Mouse (Mus musculus) adrenal gland, adult 8-10 months (tissue): ENCODE data around the gene Tanc1. TPM values are rescaled to one million over a fixed set of nuclear protein-coding genes. Genes with fewer than 3 reads are reported as not detected.
"Not testable (repeated sequence)": the region's sequence is repeated elsewhere in the genome, so short reads cannot be mapped to it uniquely, and the experiment has no call there.

Source experiments
- DNase-seq: peaks from one replicate; pipeline ENCODE4 v3.0.0; 2022
- total RNA-seq, 4 experiments: library from RNA; stranded (reverse); gene quantifications; 2 replicates each; pipeline ENCODE4 v1.2.4; 2022

Gene Tanc1
- total RNA-seq, 4 experiments from 2014 or later, result 17.4 to 31.0 (median 23.9) TPM

GRCm38 (mm10) chr2:59839755-59840154 is 227.9 kb downstream of the Tanc1 start:
- no peak for DNase-seq

DNA sequence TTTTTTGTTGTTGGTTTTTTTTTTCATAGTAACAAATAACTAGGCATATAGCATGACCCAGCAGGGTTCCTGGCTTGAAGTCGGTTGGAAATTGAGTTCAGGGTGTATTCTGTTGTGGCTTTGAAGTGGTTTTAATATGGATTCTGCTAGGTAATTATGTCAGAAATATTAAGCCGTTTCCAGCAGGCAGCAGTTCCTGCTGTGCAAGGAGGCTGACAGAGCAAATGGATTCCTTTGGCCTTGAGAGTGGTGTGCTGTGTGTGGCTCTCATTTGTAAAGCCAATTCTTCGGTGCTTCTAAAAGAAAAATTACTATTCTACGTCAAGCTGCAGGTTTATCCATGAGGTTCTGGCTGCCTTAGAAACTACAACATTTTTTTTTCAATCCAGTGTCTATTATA is 228.3 kb downstream of the Tanc1 start:
- no peak for DNase-seq

DNA sequence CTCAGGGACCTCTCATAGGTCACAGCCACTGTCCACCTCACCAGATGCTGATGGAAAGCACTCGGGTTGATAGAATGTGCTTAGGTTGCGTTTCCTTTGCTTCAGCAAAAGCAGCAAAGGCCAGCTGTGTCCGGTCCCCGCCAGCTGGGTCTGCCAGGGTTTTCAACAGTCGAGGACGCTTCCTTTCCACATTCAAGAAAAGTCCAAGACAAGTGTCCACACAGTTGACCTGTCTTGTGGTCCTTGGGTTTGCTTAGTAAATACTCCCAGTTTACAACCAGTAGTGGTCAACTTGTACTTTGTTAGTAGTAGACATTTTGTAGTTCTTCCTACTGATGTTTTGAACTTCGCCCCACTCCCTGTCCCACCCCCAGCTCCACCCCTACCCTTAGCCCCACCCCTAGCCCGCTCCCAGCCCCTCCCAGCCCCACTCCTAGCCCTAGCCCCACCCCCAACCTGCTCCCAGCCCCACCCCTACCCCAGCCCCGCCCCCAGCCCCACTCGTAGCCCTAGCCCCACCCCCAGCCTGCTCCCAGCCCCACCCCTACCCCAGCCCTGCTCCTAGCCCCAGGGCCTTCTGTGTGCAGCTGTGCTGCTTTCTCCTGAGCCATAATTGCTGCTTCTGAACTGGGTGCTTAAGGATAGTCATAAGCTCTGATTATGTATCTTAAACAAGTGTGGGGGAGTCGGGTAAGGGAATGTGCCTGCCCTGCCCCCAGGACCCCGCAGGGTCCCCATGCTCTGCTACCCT is 229.5 kb downstream of the Tanc1 start:
- DNase-seq, result no peak

DNA sequence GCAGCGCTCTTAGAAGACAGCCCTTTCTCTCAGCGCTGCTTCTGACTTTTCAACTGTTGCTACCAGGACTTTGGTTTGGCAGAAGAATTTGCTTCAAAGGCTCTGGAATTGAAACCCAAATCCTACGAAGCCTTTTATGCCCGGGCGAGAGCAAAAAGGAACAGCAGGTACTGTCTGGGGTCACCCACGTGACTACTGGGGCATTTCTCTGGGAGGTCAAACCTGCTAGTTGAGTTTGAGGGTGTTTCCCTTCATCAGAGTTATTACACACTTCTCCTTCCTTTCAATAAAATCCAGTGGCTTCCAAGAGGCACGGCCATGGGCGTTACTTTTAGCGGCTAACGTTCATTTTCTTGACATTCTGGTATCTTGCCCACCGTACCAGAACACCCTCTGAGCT is 230.1 kb downstream of the Tanc1 start:
- no peak for DNase-seq

GRCm38 (mm10) chr2:59842556-59843008 is 230.7 kb downstream of the Tanc1 start:
- no peak for DNase-seq

DNA sequence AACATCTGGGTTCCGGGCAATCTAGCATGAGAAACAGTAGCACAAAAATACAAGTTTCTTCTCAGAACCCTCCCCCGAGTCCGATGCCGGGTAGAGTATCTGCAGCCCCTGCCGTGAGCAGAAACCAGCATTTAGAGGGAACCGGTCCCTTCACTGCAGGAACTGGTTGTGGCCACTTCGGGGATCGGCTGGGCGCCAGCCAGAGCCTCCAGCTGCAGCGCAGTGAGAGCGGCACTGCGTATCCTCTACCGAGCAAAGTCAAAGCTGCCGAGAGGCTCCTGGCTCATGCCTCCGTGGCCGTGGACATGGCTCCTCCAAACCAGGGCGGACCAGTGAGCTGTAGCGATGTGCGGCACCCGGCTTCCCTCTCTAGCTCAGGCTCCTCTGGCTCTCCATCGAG is 231.3 kb downstream of the Tanc1 start:
- no peak for DNase-seq

DNA sequence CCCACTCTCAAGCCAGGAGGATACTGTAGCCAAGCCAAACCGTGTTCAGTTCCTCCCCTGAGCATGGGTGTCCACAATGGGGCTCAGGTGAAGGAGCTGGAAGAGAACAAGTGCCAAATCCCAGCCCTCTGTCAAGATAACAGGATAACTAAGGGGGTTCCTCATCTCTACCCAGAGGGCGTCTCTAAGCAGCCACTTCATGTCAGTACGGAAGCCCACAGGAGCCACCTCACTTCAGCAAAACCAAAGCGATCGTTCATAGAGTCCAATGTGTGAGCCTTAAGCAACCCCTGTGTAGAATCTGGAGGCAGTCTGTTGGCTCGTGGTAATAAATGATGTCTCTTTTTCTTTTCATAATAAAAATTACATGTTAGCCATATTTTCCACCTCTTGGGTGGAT is 232.0 kb downstream of the Tanc1 start:
- no peak for DNase-seq

DNA sequence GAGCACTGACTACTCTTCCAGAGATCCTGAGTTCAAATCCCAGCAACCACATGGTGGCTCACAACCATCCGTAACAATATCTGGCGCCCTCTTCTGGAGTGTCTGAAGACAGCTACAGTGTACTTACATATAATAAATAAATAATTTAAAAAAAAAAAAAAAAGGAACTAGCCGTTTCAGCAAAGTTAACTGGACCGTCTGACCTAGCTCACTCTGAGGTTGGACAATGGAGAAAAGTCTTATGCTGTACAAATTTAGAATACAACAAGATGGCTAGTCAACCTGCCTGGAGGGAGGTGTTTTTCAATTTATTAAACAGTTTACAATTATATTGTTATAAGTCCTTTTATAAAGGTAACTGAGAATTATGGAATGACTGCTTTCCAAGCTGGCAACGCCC is 240.0 kb downstream of the Tanc1 start:
- not testable (repeated sequence) for DNase-seq

GRCm38 (mm10) chr2:59852916-59853315 is 241.1 kb downstream of the Tanc1 start:
- no peak for DNase-seq

DNA sequence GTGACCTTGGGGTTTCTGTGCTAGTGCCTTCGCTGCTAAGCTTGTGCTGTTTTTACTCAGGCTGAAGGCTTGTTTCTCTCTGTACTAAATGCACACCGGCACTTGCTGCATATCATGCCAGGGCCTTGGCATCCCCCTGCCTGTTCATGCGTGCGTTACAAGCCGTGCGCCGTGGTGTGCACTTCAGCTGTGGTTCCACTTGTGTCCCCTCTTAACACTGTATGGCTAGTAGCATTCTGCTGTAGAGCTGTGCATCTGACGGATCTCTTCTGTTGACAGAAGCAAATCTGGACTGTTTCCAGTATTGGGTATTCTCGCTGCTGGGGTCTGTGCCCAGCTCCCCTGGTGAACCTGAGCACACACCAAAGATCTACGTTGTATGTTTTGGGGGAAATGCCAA is 241.7 kb downstream of the Tanc1 start:
- no peak for DNase-seq

- DNase-seq, result no peak
Observed at GRCm38 (mm10) chr2:59854363-59854762, 242.5 kb downstream of the Tanc1 start.

DNA sequence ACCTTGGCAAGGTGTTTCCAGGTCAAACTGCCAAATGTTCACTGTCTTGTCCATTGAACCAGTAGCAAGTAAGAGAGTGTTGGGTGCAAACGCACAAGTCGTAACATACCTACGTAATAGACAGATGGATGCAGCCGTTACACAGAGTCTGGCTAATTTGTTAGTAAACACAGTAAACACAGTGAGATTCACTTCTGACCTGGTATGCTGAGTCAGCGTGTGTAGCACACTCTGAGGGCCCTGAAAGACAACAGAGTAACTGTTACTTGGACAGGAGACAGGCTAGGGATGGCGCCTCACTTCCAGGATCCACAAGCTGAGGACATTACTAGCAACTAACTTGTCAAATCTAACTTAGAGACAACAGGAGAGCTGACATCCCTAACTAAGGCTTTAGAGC is 250.8 kb downstream of the Tanc1 start:
- no peak for DNase-seq

GRCm38 (mm10) chr2:59870526-59870925 is 258.7 kb downstream of the Tanc1 start:
- no peak for DNase-seq

DNA sequence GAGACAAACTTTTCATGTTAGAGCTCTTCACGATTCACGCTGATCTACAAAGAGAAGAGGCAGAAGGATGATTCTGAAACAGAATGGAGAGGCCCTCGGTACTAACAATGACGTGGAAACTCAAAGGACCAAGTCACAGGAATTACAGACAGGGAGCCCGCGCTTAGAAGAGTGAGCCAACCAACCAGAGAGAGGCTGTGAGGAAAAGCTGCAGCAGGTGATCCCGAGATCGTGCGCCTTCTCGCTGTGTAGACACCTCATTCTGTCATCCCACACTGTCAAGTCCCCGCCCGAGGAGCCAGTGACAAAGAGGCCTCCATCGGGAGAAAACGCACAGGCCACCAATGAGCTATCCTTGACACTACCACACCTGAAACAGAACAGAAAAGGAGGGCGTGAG is 264.6 kb downstream of the Tanc1 start:
- DNase-seq, result no peak

- DNase-seq, result no peak
Observed at GRCm38 (mm10) chr2:59877335-59877734, 265.5 kb downstream of the Tanc1 start.

DNA sequence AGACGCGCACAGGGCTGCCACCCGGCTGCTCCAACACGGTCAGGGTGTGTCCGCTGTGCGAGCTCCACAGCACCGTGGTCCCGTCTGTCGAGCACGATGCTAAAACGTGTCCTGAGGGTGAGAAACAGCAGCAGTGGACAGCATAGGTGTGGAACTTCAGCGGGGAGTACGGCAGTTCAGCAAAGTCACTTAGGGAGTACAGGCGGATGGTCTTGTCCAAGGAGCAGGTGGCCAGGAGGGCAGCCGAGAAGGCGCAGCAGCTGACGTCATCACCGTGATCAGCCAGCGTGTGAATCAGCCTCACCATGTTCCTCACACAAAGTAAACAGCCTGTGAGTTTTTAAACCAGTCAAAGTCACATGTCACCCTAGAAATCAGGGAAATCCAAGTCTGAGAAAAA is 266.4 kb downstream of the Tanc1 start:
- DNase-seq, result no peak

DNA sequence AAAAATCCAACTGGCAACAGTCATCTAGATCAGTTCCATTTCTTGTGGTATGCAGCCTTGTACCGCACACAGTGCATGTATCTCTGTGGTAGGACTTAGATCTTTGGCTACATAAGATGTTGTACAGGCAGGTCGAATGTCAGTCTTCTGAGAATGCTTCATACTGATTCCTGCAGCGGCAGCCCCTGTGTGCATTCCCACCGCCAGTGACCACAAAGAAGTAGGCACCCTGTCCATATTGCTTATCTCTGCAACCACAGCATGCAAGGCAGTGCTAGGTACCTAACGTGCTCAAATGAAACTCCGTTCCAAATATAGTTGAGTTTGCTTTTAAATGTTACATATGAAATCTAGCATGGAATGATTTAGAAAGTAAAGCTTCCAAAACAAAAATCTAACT is 269.6 kb downstream of the Tanc1 start:
- no peak for DNase-seq

DNA sequence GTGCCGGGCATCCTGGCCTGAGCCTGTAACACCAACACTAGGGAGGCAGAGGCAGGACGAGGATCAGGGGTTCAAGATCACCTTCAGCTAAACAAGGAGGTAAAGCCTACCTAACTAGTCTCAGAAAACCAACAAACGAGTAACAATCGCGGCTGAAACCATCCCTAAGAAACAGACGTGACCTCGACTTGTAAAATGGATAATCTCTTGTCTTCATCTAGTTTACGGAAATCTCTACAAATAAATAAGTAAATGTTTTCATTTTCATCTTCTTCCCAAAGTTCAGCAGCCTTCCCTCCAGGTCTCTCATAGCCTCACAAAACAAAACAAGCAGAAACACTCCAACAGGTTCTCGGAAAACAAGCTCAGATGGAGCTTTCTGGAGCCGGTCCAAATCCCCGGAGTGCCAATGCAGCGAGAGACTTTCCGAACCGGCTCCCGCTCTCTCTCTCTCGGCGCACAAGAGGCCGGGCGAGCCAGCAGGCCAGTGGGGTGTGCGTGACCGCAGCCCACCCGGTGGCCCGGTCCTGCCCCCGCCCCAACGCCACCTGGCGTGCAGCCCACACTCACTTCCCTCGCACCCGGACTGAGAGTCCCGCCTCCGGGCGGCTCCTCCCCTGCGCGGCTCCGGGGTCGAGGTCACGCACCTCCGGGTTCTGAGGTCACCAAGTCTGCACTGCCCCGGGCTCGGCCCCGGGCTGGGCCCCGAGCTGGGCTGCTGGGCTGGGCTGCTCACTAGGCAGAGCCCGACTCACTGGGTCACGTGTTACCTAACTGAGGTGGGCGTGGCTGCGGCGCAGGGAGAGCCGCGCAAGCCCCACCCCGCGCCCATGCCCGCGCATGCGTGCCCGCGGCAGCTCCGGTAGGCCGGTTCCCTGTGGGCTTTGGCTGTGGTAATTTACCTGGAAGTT is 270.2 kb downstream of the Tanc1 start, which contains the start of gene Wdsub1:
TSS of gene Wdsub1 (minus strand) at position 761 of the 911 bp plus-strand sequence.
- DNase-seq, result peak; percentile 92

DNA sequence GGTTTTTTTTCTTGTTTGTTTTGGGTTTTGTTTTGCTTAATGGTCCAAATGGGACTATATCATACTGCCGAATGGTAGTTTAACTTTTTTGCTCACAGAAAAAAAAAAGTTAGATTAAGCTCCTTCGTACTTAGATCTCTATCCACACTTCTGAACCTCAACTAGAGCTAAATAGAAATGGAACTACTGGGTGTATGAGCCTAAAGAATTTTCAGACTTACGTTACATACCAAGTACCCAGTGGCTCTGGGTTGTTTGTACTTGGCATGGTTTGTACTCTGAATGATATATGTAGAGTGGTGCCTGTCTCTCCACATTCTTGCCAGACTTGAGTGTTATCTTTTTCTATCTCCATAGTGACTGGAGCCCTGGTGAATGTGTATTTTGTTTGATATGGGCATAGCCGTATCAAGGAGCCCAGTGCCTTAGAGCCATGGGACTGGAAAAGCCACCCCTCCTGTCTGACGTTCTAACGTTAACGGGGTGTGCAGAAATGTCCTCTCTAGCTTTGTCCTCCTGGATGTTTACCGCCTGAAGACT is 271.0 kb downstream of the Tanc1 start:
- no peak for DNase-seq

- DNase-seq, result no peak
Observed at GRCm38 (mm10) chr2:59889699-59890098, 277.9 kb downstream of the Tanc1 start.
